Mouse (Mus musculus) forebrain, embryonic 15.5 days (tissue): ENCODE measurements around the gene Dusp13. TPM values are rescaled to one million over a fixed set of nuclear protein-coding genes. Genes with fewer than 3 reads are reported as not detected.

Experiments used
- ATAC-seq: fragments of 200-750 bp; cut with Nextera tagmentation; replicated peaks from 2 replicates; pipeline ENCODE4 v1.8.0; 2017; ENCODE audit warnings: mild to moderate bottlenecking, moderate TSS enrichment, moderate library complexity
- H3K27ac ChIP-seq: fragments of 300-500 bp; sonication (generic); replicated peaks from 2 replicates; pipeline ENCODE4 v1.5.1; 2015; ENCODE audit warnings: mild to moderate bottlenecking, inconsistent platforms
- H3K27me3 ChIP-seq: fragments of 300-500 bp; sonication (generic); 2 replicates; pipeline ENCODE4 v1.6.1; 2015; ENCODE audit warnings: inconsistent platforms
- H3K36me3 ChIP-seq: fragments of 300-500 bp; sonication (generic); 2 replicates; pipeline ENCODE4 v1.6.1; 2015; ENCODE audit warnings: mild to moderate bottlenecking, inconsistent platforms
- H3K4me1 ChIP-seq: fragments of 300-500 bp; sonication (generic); 2 replicates; pipeline ENCODE4 v1.6.1; 2015; ENCODE audit warnings: inconsistent platforms
- H3K4me2 ChIP-seq: fragments of 300-500 bp; sonication (generic); replicated peaks from 2 replicates; pipeline ENCODE4 v1.6.1; 2015; ENCODE audit warnings: mild to moderate bottlenecking, inconsistent platforms
- H3K4me3 ChIP-seq: fragments of 300-500 bp; sonication (generic); 2 replicates; pipeline ENCODE4 v1.5.1; 2015; ENCODE audit warnings: mild to moderate bottlenecking, inconsistent platforms
- H3K9ac ChIP-seq: fragments of 300-500 bp; sonication (generic); replicated peaks from 2 replicates; pipeline ENCODE4 v1.6.1; 2015; ENCODE audit warnings: mild to moderate bottlenecking, inconsistent platforms
- H3K9me3 ChIP-seq: fragments of 300-500 bp; sonication (generic); 2 replicates; pipeline ENCODE4 v1.6.1; 2016; ENCODE audit warnings: inconsistent platforms
- WGBS: fragments of 180-500 bp; shearing (Covaris S2); methylation state at CpG from one replicate; pipeline ENCODE4 v1.1.7; 2015; ENCODE audit warnings: mixed read lengths; 5-methylcytosine and 5-hydroxymethylcytosine counted together
- polyA plus RNA-seq: library from polyadenylated mRNA; unstranded; fragments of >200 nt; fragmentation: Nextera tagmentation; extraction: Ambion mirVana; gene quantifications from 2 replicates; pipeline ENCODE4 v1.2.1, GENCODE M21; 2015

Gene Dusp13
- polyA plus RNA-seq, result not detected in 2 replicates

GRCm38 (mm10) chr14:21750881-21751542 lies at the start of gene Dusp13:
Gene Dusp13, minus strand, starts transcription at chr14:21751181.
- H3K27ac ChIP-seq, result peak within 1 kb of the TSS; percentile 89
- peak within 1 kb of the TSS; percentile 58 for H3K4me2 ChIP-seq
- ATAC-seq, result peak; percentile 71
- peak within 1 kb of the TSS; percentile 90 for H3K4me3 ChIP-seq
- H3K36me3 ChIP-seq, result no peaks in the 10 kb centered on the region
- H3K9ac ChIP-seq, result peak within 1 kb of the TSS; percentile 86
- no peaks in the 10 kb centered on the region for H3K9me3 ChIP-seq
- WGBS, result under 1% methylated on average over 26 of the region's 26 CpGs
- H3K4me1 ChIP-seq, result peaks cover 21% of the 10 kb centered on the region
- H3K27me3 ChIP-seq, result no peaks in the 10 kb centered on the region

- 93% methylated on average over 4 of the region's 4 CpGs for whole genome bisulfite sequencing
- no peak for ATAC-seq
These were observed 49.7 kb upstream of the Dusp13 start for GRCm38 (mm10) chr14:21800641-21801040.

GRCm38 (mm10) chr14:21792250-21792649 lies 41.3 kb upstream of the Dusp13 start:
- no peak overlapping the region for H3K27ac ChIP-seq
- ATAC-seq, result no peak
- 94% methylated on average over 6 of the region's 6 CpGs for WGBS
- no peaks in the 10 kb centered on the region for H3K4me1 ChIP-seq
- H3K4me3 ChIP-seq, result no peak overlapping the region
- no peaks in the 10 kb centered on the region for H3K9me3 ChIP-seq
- H3K4me2 ChIP-seq, result no peak overlapping the region
- peaks cover 12% of the 10 kb centered on the region; the same call in 1 of the 2 replicates for H3K36me3 ChIP-seq
- H3K27me3 ChIP-seq, result no peaks in the 10 kb centered on the region
- no peak overlapping the region for H3K9ac ChIP-seq

More at GRCm38 (mm10) chr14:21800641-21801040, 49.7 kb upstream of the Dusp13 start:
- Histone ChIP-seq H3K27ac (no peak overlapping the region), H3K9ac (no peak overlapping the region), H3K36me3 (0 out of 2 replicates have a peak, but pooled peaks cover 3% of the 10 kb centered on the region), H3K4me2 (no peak overlapping the region), H3K9me3 (no peaks in the 10 kb centered on the region), H3K27me3 (no peaks in the 10 kb centered on the region), H3K4me3 (no peak overlapping the region), H3K4me1 (no peaks in the 10 kb centered on the region)

- no peaks in the 10 kb centered on the region for H3K4me1 ChIP-seq
- no peak overlapping the region for H3K4me2 ChIP-seq
- ATAC-seq, result no peak
- H3K4me3 ChIP-seq, result no peak overlapping the region
- H3K36me3 ChIP-seq, result peaks cover 12% of the 10 kb centered on the region; the same call in 1 of the 2 replicates
- H3K27ac ChIP-seq, result no peak overlapping the region
- H3K9me3 ChIP-seq, result no peaks in the 10 kb centered on the region
- no peak overlapping the region for H3K9ac ChIP-seq
- WGBS, result 94% methylated on average over 4 of the region's 4 CpGs
- H3K27me3 ChIP-seq, result no peaks in the 10 kb centered on the region
These were observed 40.7 kb upstream of the Dusp13 start for GRCm38 (mm10) chr14:21791722-21792121.

- Histone ChIP-seq H3K4me2 (no peak overlapping the region), H3K4me1 (no peaks in the 10 kb centered on the region), H3K9ac (no peak overlapping the region), H3K27me3 (no peaks in the 10 kb centered on the region), H3K4me3 (no peak overlapping the region), H3K27ac (no peak overlapping the region), H3K36me3 (peaks cover 12% of the 10 kb centered on the region; the same call in 1 of the 2 replicates), H3K9me3 (no peaks in the 10 kb centered on the region)
- 93% methylated on average over 9 of the region's 9 CpGs for WGBS
- ATAC-seq, result no peak
These were observed 39.7 kb upstream of the Dusp13 start for GRCm38 (mm10) chr14:21790585-21791251.

- no peaks in the 10 kb centered on the region for H3K4me1 ChIP-seq
- no peak for ATAC-seq
- no peaks in the 10 kb centered on the region for H3K27me3 ChIP-seq
- H3K9me3 ChIP-seq, result no peaks in the 10 kb centered on the region
- H3K27ac ChIP-seq, result no peak overlapping the region
- no peak overlapping the region for H3K4me2 ChIP-seq
- peaks cover 25% of the 10 kb centered on the region for H3K36me3 ChIP-seq
- 90% methylated on average over 5 of the region's 5 CpGs for WGBS
- H3K4me3 ChIP-seq, result no peak overlapping the region
- H3K9ac ChIP-seq, result no peak overlapping the region
These were observed 37.1 kb upstream of the Dusp13 start for GRCm38 (mm10) chr14:21788121-21788520.

GRCm38 (mm10) chr14:21787374-21787773 lies 36.4 kb upstream of the Dusp13 start:
- ATAC-seq, result no peak
- no peak overlapping the region for H3K9ac ChIP-seq
- H3K36me3 ChIP-seq, result peaks cover 22% of the 10 kb centered on the region
- no peak overlapping the region for H3K27ac ChIP-seq
- WGBS, result 84% methylated on average over 3 of the region's 3 CpGs
- no peak overlapping the region for H3K4me2 ChIP-seq
- no peak overlapping the region for H3K4me3 ChIP-seq
- no peaks in the 10 kb centered on the region for H3K9me3 ChIP-seq
- no peaks in the 10 kb centered on the region for H3K27me3 ChIP-seq
- H3K4me1 ChIP-seq, result no peaks in the 10 kb centered on the region

GRCm38 (mm10) chr14:21786500-21786899 lies 35.5 kb upstream of the Dusp13 start:
- Histone ChIP-seq H3K36me3 (peaks cover 19% of the 10 kb centered on the region), H3K9me3 (no peaks in the 10 kb centered on the region), H3K4me3 (no peak overlapping the region), H3K27ac (no peak overlapping the region), H3K4me1 (no peaks in the 10 kb centered on the region), H3K9ac (no peak overlapping the region), H3K27me3 (no peaks in the 10 kb centered on the region), H3K4me2 (no peak overlapping the region)
- WGBS, result 43% methylated on average over 4 of the region's 4 CpGs
- ATAC-seq, result no peak

- Histone ChIP-seq H3K36me3 (peaks cover 20% of the 10 kb centered on the region; the same call in 1 of the 2 replicates), H3K9me3 (no peaks in the 10 kb centered on the region), H3K4me3 (no peak overlapping the region), H3K4me2 (no peak overlapping the region), H3K27me3 (no peaks in the 10 kb centered on the region), H3K27ac (no peak overlapping the region), H3K9ac (no peak overlapping the region), H3K4me1 (no peaks in the 10 kb centered on the region)
- no peak for ATAC-seq
- WGBS, result 97% methylated on average over 4 of the region's 4 CpGs
These were observed 25.2 kb upstream of the Dusp13 start for GRCm38 (mm10) chr14:21776201-21776600.

GRCm38 (mm10) chr14:21773946-21774345 lies 23.0 kb upstream of the Dusp13 start:
- no peak overlapping the region for H3K9ac ChIP-seq
- H3K27me3 ChIP-seq, result no peaks in the 10 kb centered on the region
- no peak overlapping the region for H3K27ac ChIP-seq
- no peaks in the 10 kb centered on the region for H3K4me1 ChIP-seq
- no peak for ATAC-seq
- H3K4me3 ChIP-seq, result no peak overlapping the region
- H3K4me2 ChIP-seq, result no peak overlapping the region
- H3K36me3 ChIP-seq, result peaks cover 13% of the 10 kb centered on the region; the same call in 1 of the 2 replicates
- no peaks in the 10 kb centered on the region for H3K9me3 ChIP-seq
- 65% methylated on average over 2 of the region's 2 CpGs for WGBS

- Histone ChIP-seq H3K4me3 (no peak overlapping the region), H3K9ac (no peak overlapping the region), H3K36me3 (peaks cover 11% of the 10 kb centered on the region; the same call in 1 of the 2 replicates), H3K4me1 (0 out of 2 replicates have a peak, but pooled peaks cover 6% of the 10 kb centered on the region), H3K9me3 (no peaks in the 10 kb centered on the region), H3K4me2 (no peak overlapping the region), H3K27me3 (no peaks in the 10 kb centered on the region), H3K27ac (no peak overlapping the region)
- ATAC-seq, result no peak
- WGBS, result 68% methylated on average over 11 of the region's 11 CpGs
These were observed 21.7 kb upstream of the Dusp13 start for GRCm38 (mm10) chr14:21772506-21773281.
